Mouse (Mus musculus): ENCODE results near the gene Olfr1204. TPM values are rescaled to one million over a fixed set of nuclear protein-coding genes. Genes with fewer than 3 reads are reported as not detected.

Gene Olfr1204
- polyA plus RNA-seq (2012; rRNA removed; ENCODE audit: low replicate concordance): not detected in 2 replicates

DNA sequence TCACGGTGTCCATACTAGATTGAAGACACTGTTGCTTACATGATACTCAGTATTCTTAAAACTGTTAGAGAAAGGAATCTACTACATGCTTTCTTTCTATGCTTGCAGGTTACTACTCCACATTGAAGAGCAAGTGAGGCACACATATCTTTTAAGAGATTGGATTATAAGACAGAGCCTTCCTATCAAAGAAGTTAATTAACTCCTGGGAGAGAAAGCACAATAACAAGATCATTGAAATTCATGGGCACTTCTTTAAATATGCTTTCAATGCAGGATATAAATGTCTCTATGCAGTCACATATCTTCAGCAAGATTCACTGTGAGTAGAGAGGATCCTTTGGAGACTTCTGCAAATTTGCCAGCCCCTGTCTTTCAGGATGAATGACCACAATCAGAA, at the start of gene Olfr1204:
Gene Olfr1204 (plus strand): TSS at position 301 of the 400 bp plus-strand sequence.

DNA sequence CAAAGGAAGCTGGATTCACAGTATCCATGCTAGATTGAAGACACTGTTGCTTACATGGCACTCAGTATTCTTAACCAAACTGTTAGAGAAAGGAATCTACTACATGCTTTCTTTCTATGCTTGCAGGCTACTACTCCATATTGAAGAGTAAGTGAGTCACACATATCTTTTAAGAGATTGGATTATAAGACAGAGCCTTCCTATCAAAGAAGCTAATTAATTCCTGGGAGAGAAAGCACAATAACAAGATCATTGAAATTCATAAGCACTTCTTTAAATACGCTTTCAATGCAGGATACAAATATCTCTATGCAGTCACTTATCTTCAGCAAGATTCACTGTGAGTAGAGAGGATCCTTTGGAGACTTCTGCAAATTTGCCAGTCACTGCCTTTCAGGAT, 34.9 kb upstream of the Olfr1204 start, which contains the start of gene Olfr1202:
Gene Olfr1202 (plus strand): TSS at position 301 of the 400 bp plus-strand sequence.

DNA sequence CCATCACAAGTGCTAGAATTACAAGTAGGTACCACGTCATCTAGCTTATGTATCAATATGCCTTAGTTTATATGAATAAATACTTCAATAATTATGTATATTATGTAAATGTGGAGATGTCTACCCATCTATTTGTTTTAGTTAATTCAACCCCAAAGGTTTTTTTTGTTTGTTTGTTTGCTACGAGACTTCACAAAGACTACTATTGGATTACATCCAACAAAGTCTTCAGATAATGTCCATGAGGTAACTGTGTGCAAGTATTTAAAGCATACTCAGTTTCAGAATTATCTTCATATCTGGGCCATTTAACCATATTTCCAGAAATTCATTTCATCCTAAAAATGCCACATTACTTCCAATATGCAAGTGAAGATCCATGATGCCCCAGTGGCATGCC, 19.7 kb upstream of the Olfr1204 start, which contains the start of gene Olfr1205:
Gene Olfr1205 (plus strand): TSS at position 301 of the 400 bp plus-strand sequence.

DNA sequence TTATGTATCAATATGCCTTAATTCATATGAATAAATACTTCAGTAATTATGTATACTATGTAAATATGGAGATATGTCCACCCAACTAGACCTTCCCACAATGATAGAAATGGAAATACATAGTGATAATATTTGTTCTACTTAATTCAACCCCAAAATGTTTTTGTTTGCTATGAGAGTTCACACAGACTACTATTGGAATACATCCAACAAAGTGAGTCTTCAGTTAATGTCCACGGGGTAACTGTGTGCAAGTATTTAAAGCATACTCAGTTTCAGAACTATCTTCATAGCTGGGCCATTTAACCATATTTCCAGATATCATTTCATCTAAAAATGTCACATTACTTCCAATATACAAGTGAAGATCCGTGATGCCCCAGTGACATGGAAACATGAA, 13.8 kb downstream of the Olfr1204 start, which contains the start of gene Olfr1206:
Gene Olfr1206 (plus strand): TSS at position 301 of the 400 bp plus-strand sequence.

DNA sequence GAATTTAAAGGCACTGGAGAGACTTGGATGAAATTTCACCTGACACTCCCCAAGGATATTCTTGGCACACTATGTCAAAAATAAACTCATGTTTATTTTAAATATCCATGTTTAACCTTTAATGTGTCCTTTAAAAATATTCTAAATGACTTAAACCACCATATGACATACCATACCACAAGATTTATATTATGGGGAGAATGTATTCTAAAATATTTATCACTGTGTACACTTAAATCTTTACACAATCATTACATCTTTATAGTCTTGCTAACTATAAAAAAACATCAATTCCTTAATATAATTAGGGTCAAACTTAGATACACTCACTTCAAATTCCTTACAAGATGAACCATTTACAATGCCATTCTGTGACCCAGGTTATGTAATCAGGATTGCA, 53.1 kb downstream of the Olfr1204 start, which contains the start of gene Olfr1208:
Gene Olfr1208 (minus strand): TSS at position 101 of the 400 bp plus-strand sequence.

Other genes starting within 250 kb of the Olfr1204 start
- not detected in 2 replicates for gene Olfr1191-ps1, start 208.8 kb upstream of the Olfr1204 start, polyA plus RNA-seq (2012; rRNA removed; ENCODE audit: low replicate concordance)
- not detected in 2 replicates for gene Olfr1192-ps1, start 200.8 kb upstream of the Olfr1204 start, polyA plus RNA-seq (2012; rRNA removed; ENCODE audit: low replicate concordance)
- not detected in 2 replicates for gene Olfr1193, start 173.7 kb upstream of the Olfr1204 start, polyA plus RNA-seq (2012; rRNA removed; ENCODE audit: low replicate concordance)
- gene Olfr1195, start 160.1 kb upstream of the Olfr1204 start, polyA plus RNA-seq (2012; rRNA removed; ENCODE audit: low replicate concordance): not detected in 2 replicates
- not detected in 2 replicates for gene Olfr1196, start 144.7 kb upstream of the Olfr1204 start, polyA plus RNA-seq (2012; rRNA removed; ENCODE audit: low replicate concordance)
- gene Olfr1197, start 116.9 kb upstream of the Olfr1204 start, polyA plus RNA-seq (2012; rRNA removed; ENCODE audit: low replicate concordance): not detected in 2 replicates
- not detected in 2 replicates for gene Olfr1198, start 97.9 kb upstream of the Olfr1204 start, polyA plus RNA-seq (2012; rRNA removed; ENCODE audit: low replicate concordance)
- not detected in 2 replicates for gene Olfr1199, start 88.8 kb upstream of the Olfr1204 start, polyA plus RNA-seq (2012; rRNA removed; ENCODE audit: low replicate concordance)
- gene Olfr1200, start 78.8 kb upstream of the Olfr1204 start, polyA plus RNA-seq (2012; rRNA removed; ENCODE audit: low replicate concordance): not detected in 2 replicates
- not detected in 2 replicates for gene Olfr1201, start 56.3 kb upstream of the Olfr1204 start, polyA plus RNA-seq (2012; rRNA removed; ENCODE audit: low replicate concordance)
- gene Olfr1202, start 34.8 kb upstream of the Olfr1204 start, polyA plus RNA-seq (2012; rRNA removed; ENCODE audit: low replicate concordance): not detected in 2 replicates
- not detected in 2 replicates for gene Olfr1205, start 19.6 kb upstream of the Olfr1204 start, polyA plus RNA-seq (2012; rRNA removed; ENCODE audit: low replicate concordance)
- gene Olfr1206, start 13.9 kb downstream of the Olfr1204 start, polyA plus RNA-seq (2012; rRNA removed; ENCODE audit: low replicate concordance): not detected in 2 replicates
- gene Olfr1208, start 53.0 kb downstream of the Olfr1204 start, polyA plus RNA-seq (2012; rRNA removed; ENCODE audit: low replicate concordance): not detected in 2 replicates
- not detected in 2 replicates for gene Olfr1209, start 65.9 kb downstream of the Olfr1204 start, polyA plus RNA-seq (2012; rRNA removed; ENCODE audit: low replicate concordance)
- not detected in 2 replicates for gene Olfr1211, start 88.8 kb downstream of the Olfr1204 start, polyA plus RNA-seq (2012; rRNA removed; ENCODE audit: low replicate concordance)
- not detected in 2 replicates for gene Olfr1212, start 104.7 kb downstream of the Olfr1204 start, polyA plus RNA-seq (2012; rRNA removed; ENCODE audit: low replicate concordance)
- not detected in 2 replicates for gene Gm13762, start 131.0 kb downstream of the Olfr1204 start, polyA plus RNA-seq (2012; rRNA removed; ENCODE audit: low replicate concordance)
- not detected in 2 replicates for gene Olfr1214, start 143.4 kb downstream of the Olfr1204 start, polyA plus RNA-seq (2012; rRNA removed; ENCODE audit: low replicate concordance)
- gene Olfr1215, start 157.7 kb downstream of the Olfr1204 start, polyA plus RNA-seq (2012; rRNA removed; ENCODE audit: low replicate concordance): not detected in 2 replicates
- not detected in 2 replicates for gene Olfr1216, start 169.0 kb downstream of the Olfr1204 start, polyA plus RNA-seq (2012; rRNA removed; ENCODE audit: low replicate concordance)
- gene Olfr1217, start 182.8 kb downstream of the Olfr1204 start, polyA plus RNA-seq (2012; rRNA removed; ENCODE audit: low replicate concordance): not detected in 2 replicates
- gene Olfr1218, start 211.9 kb downstream of the Olfr1204 start, polyA plus RNA-seq (2012; rRNA removed; ENCODE audit: low replicate concordance): not detected in 2 replicates
- gene Olfr1219, start 234.2 kb downstream of the Olfr1204 start, polyA plus RNA-seq (2012; rRNA removed; ENCODE audit: low replicate concordance): not detected in 2 replicates